Mouse (Mus musculus): Measurements from ENCODE around the gene Sertad1. TPM values are rescaled to one million over a fixed set of nuclear protein-coding genes. Genes with fewer than 3 reads are reported as not detected.

Sertad1 gene
- polyA plus RNA-seq, 1 experiment from 2014 or later: 34.8 TPM

GRCm38 (mm10) chr7:27448421-27449206, 38.1 kb upstream of the Sertad1 start:
- Histone ChIP-seq H3K36me3 (ENCODE audit: control insufficient read depth, insufficient read depth, low read length) (no peaks in the 10 kb centered on the region), H3K9me3 (ENCODE audit: control insufficient read depth, low read length) (no peaks in the 10 kb centered on the region), H3K4me1 (ENCODE audit: control insufficient read depth in 2 of 2, insufficient read depth in 2 of 2, low read length in 2 of 2) (peaks cover 5 to 23% of the 10 kb centered on the region in 2 experiments; a peak in 3 of 4 replicates), H3K4me3 (ENCODE audit: control insufficient read depth in 1 of 2, insufficient read depth in 1 of 2, low read depth in 1 of 2, low read length in 2 of 2) (peak overlapping the region; percentile 66 to 73), H3K27me3 (ENCODE audit: control insufficient read depth, insufficient read depth, low read length) (peaks cover 26% of the 10 kb centered on the region), H3K27ac (replicated peaks in 1 of 2; ENCODE audit: control insufficient read depth in 1 of 2, insufficient read depth in 1 of 2, low read depth in 2 of 2, low read length in 2 of 2) (peak overlapping the region in 1 of 2 experiments; percentile 37; a peak in 1 of 4 replicates), H3K4me2 (ENCODE audit: low read length) (peak overlapping the region; percentile 98), H3K9ac (ENCODE audit: low read length) (peak overlapping the region; percentile 78)
- 44% methylated on average over 15 of the region's 15 CpGs for WGBS
- no peak for ATAC-seq (ENCODE audit: insufficient number of reproducible peaks, insufficient read depth, low FRiP score, low read depth)

DNA sequence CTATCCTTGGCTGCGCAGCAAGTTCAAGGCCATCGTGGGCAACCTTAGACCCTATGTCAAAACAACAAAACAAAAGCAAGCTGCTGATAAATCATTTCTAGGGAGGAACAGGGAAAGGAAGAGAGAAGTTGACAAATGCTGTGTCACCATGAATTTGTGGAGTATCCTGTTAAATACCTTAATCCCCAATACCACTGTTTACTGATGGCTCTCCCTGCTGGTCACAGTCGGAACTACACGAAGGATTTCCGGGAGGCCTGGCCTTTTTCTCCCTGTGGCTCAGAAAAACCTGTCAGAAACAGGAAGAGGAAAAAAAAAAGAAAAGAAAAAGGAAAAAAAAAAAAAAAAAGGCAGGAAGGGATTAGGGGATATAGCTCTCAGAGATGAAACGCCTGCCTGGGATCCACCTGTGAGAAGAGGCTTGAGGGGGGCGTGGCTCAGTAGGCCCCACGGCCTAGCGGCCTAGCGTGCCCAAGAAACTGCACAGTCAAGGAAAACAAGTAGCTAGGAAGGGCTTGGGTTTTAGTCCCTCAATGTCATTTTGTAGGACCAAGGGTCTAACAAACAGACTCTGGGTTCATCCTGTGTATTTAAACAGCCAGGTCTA, 37.4 kb upstream of the Sertad1 start:
- H3K4me3 ChIP-seq (ENCODE audit: control insufficient read depth in 1 of 2, insufficient read depth in 1 of 2, low read depth in 1 of 2, low read length in 2 of 2): no peak overlapping the region
- WGBS: 57% methylated on average over 10 of the region's 10 CpGs
- H3K9me3 ChIP-seq (ENCODE audit: control insufficient read depth, low read length): no peaks in the 10 kb centered on the region
- ATAC-seq (ENCODE audit: insufficient number of reproducible peaks, insufficient read depth, low FRiP score, low read depth): no peak
- H3K27me3 ChIP-seq (ENCODE audit: control insufficient read depth, insufficient read depth, low read length): peaks cover 24% of the 10 kb centered on the region
- H3K36me3 ChIP-seq (ENCODE audit: control insufficient read depth, insufficient read depth, low read length): no peaks in the 10 kb centered on the region
- no peak overlapping the region; the same call in 1 of the 2 replicates for H3K9ac ChIP-seq (ENCODE audit: low read length)
- no peak overlapping the region; the same call in 1 of the 2 replicates for H3K4me2 ChIP-seq (ENCODE audit: low read length)
- H3K27ac ChIP-seq (replicated peaks in 1 of 2; ENCODE audit: control insufficient read depth in 1 of 2, insufficient read depth in 1 of 2, low read depth in 2 of 2, low read length in 2 of 2): 0 out of 4 replicates have a peak overlapping the region, but pooled peaks of 1 of the 2 experiments have one; percentile 6
- peaks cover 5 to 23% of the 10 kb centered on the region in 2 experiments; a peak in 3 of 4 replicates for H3K4me1 ChIP-seq (ENCODE audit: control insufficient read depth in 2 of 2, insufficient read depth in 2 of 2, low read length in 2 of 2)

GRCm38 (mm10) chr7:27451359-27451758, 35.4 kb upstream of the Sertad1 start:
- H3K9ac ChIP-seq (ENCODE audit: low read length): no peak overlapping the region
- 93% methylated on average over 2 of the region's 2 CpGs for WGBS
- no peaks in the 10 kb centered on the region for H3K9me3 ChIP-seq (ENCODE audit: control insufficient read depth, low read length)
- no peak for ATAC-seq (ENCODE audit: insufficient number of reproducible peaks, insufficient read depth, low FRiP score, low read depth)
- H3K4me3 ChIP-seq (ENCODE audit: control insufficient read depth in 1 of 2, insufficient read depth in 1 of 2, low read depth in 1 of 2, low read length in 2 of 2): no peak overlapping the region
- peaks cover 5 to 18% of the 10 kb centered on the region in 2 experiments; a peak in 3 of 4 replicates for H3K4me1 ChIP-seq (ENCODE audit: control insufficient read depth in 2 of 2, insufficient read depth in 2 of 2, low read length in 2 of 2)
- peaks cover 5% of the 10 kb centered on the region; the same call in 1 of the 2 replicates for H3K27me3 ChIP-seq (ENCODE audit: control insufficient read depth, insufficient read depth, low read length)
- no peak overlapping the region for H3K27ac ChIP-seq (replicated peaks in 1 of 2; ENCODE audit: control insufficient read depth in 1 of 2, insufficient read depth in 1 of 2, low read depth in 2 of 2, low read length in 2 of 2)
- no peaks in the 10 kb centered on the region for H3K36me3 ChIP-seq (ENCODE audit: control insufficient read depth, insufficient read depth, low read length)
- H3K4me2 ChIP-seq (ENCODE audit: low read length): no peak overlapping the region

- Histone ChIP-seq H3K4me3 (ENCODE audit: control insufficient read depth in 1 of 2, insufficient read depth in 1 of 2, low read depth in 1 of 2, low read length in 2 of 2) (no peak overlapping the region), H3K27me3 (ENCODE audit: control insufficient read depth, insufficient read depth, low read length) (no peaks in the 10 kb centered on the region), H3K27ac (replicated peaks in 1 of 2; ENCODE audit: control insufficient read depth in 1 of 2, insufficient read depth in 1 of 2, low read depth in 2 of 2, low read length in 2 of 2) (no peak overlapping the region), H3K9ac (ENCODE audit: low read length) (no peak overlapping the region), H3K36me3 (ENCODE audit: control insufficient read depth, insufficient read depth, low read length) (no peaks in the 10 kb centered on the region), H3K4me1 (ENCODE audit: control insufficient read depth in 2 of 2, insufficient read depth in 2 of 2, low read length in 2 of 2) (peaks cover 5 to 9% of the 10 kb centered on the region in 2 experiments; a peak in 2 of 4 replicates), H3K4me2 (ENCODE audit: low read length) (no peak overlapping the region), H3K9me3 (ENCODE audit: control insufficient read depth, low read length) (no peaks in the 10 kb centered on the region)
- ATAC-seq (ENCODE audit: insufficient number of reproducible peaks, insufficient read depth, low FRiP score, low read depth): no peak
- 57% methylated on average over 13 of the region's 13 CpGs for WGBS
These were observed 34.4 kb upstream of the Sertad1 start for GRCm38 (mm10) chr7:27452206-27452770.

GRCm38 (mm10) chr7:27454461-27455121, 32.1 kb upstream of the Sertad1 start:
- no peak overlapping the region for H3K4me3 ChIP-seq (ENCODE audit: control insufficient read depth in 1 of 2, insufficient read depth in 1 of 2, low read depth in 1 of 2, low read length in 2 of 2)
- H3K27ac ChIP-seq (replicated peaks in 1 of 2; ENCODE audit: control insufficient read depth in 1 of 2, insufficient read depth in 1 of 2, low read depth in 2 of 2, low read length in 2 of 2): no peak overlapping the region
- H3K27me3 ChIP-seq (ENCODE audit: control insufficient read depth, insufficient read depth, low read length): no peaks in the 10 kb centered on the region
- H3K9ac ChIP-seq (ENCODE audit: low read length): no peak overlapping the region
- H3K4me2 ChIP-seq (ENCODE audit: low read length): no peak overlapping the region
- H3K9me3 ChIP-seq (ENCODE audit: control insufficient read depth, low read length): no peaks in the 10 kb centered on the region
- no peak for ATAC-seq (ENCODE audit: insufficient number of reproducible peaks, insufficient read depth, low FRiP score, low read depth)
- H3K36me3 ChIP-seq (ENCODE audit: control insufficient read depth, insufficient read depth, low read length): no peaks in the 10 kb centered on the region
- H3K4me1 ChIP-seq (ENCODE audit: control insufficient read depth in 2 of 2, insufficient read depth in 2 of 2, low read length in 2 of 2): no peaks in the 10 kb centered on the region
- WGBS: 57% methylated on average over 10 of the region's 10 CpGs

GRCm38 (mm10) chr7:27455273-27455672, 31.4 kb upstream of the Sertad1 start:
- Histone ChIP-seq H3K4me1 (ENCODE audit: control insufficient read depth in 2 of 2, insufficient read depth in 2 of 2, low read length in 2 of 2) (no peaks in the 10 kb centered on the region), H3K27me3 (ENCODE audit: control insufficient read depth, insufficient read depth, low read length) (no peaks in the 10 kb centered on the region), H3K4me2 (ENCODE audit: low read length) (no peak overlapping the region), H3K27ac (replicated peaks in 1 of 2; ENCODE audit: control insufficient read depth in 1 of 2, insufficient read depth in 1 of 2, low read depth in 2 of 2, low read length in 2 of 2) (no peak overlapping the region), H3K9ac (ENCODE audit: low read length) (no peak overlapping the region), H3K9me3 (ENCODE audit: control insufficient read depth, low read length) (no peaks in the 10 kb centered on the region), H3K4me3 (ENCODE audit: control insufficient read depth in 1 of 2, insufficient read depth in 1 of 2, low read depth in 1 of 2, low read length in 2 of 2) (no peak overlapping the region), H3K36me3 (ENCODE audit: control insufficient read depth, insufficient read depth, low read length) (no peaks in the 10 kb centered on the region)
- no peak for ATAC-seq (ENCODE audit: insufficient number of reproducible peaks, insufficient read depth, low FRiP score, low read depth)
- WGBS: 94% methylated on average over 3 of the region's 3 CpGs

GRCm38 (mm10) chr7:27458614-27459013, 28.1 kb upstream of the Sertad1 start:
- no peak overlapping the region for H3K9ac ChIP-seq (ENCODE audit: low read length)
- H3K4me2 ChIP-seq (ENCODE audit: low read length): no peak overlapping the region
- WGBS: 83% methylated on average over 4 of the region's 4 CpGs
- no peak overlapping the region for H3K4me3 ChIP-seq (ENCODE audit: control insufficient read depth in 1 of 2, insufficient read depth in 1 of 2, low read depth in 1 of 2, low read length in 2 of 2)
- H3K9me3 ChIP-seq (ENCODE audit: control insufficient read depth, low read length): no peaks in the 10 kb centered on the region
- H3K27ac ChIP-seq (replicated peaks in 1 of 2; ENCODE audit: control insufficient read depth in 1 of 2, insufficient read depth in 1 of 2, low read depth in 2 of 2, low read length in 2 of 2): no peak overlapping the region
- no peak for ATAC-seq (ENCODE audit: insufficient number of reproducible peaks, insufficient read depth, low FRiP score, low read depth)
- H3K27me3 ChIP-seq (ENCODE audit: control insufficient read depth, insufficient read depth, low read length): no peaks in the 10 kb centered on the region
- H3K4me1 ChIP-seq (ENCODE audit: control insufficient read depth in 2 of 2, insufficient read depth in 2 of 2, low read length in 2 of 2): no peaks in the 10 kb centered on the region
- 0 out of 2 replicates have a peak, but pooled peaks cover 4% of the 10 kb centered on the region for H3K36me3 ChIP-seq (ENCODE audit: control insufficient read depth, insufficient read depth, low read length)
